Mouse (Mus musculus) lung, embryonic 14.5 days (tissue): ENCODE results near the gene Gm45785. TPM values are rescaled to one million over a fixed set of nuclear protein-coding genes. Genes with fewer than 3 reads are reported as not detected.
A peak's percentile ranks its signal among the peaks of the same experiment; 100 is the strongest.

Experiments used
- ATAC-seq: fragments of 200-750 bp; cut with Nextera tagmentation; 2 replicates; pipeline ENCODE4 v1.8.0; 2017; ENCODE audit warnings: mild to moderate bottlenecking, moderate TSS enrichment, moderate library complexity; ENCODE audit not compliant: insufficient read depth
- DNase-seq: peaks from one replicate; pipeline ENCODE4 v3.0.0-alpha.2; 2015
- H3K27ac ChIP-seq: fragments of 300-500 bp; sonication (generic); 2 replicates; pipeline ENCODE4 v1.5.1; 2014; ENCODE audit warnings: low read depth, mild to moderate bottlenecking, moderate library complexity
- H3K27me3 ChIP-seq: fragments of 300-500 bp; sonication (generic); 2 replicates; pipeline ENCODE4 v1.6.1; 2014; ENCODE audit warnings: low read length, control low read depth; ENCODE audit not compliant: insufficient read depth
- H3K36me3 ChIP-seq: fragments of 300-500 bp; sonication (generic); 2 replicates; pipeline ENCODE4 v1.6.1; 2014; ENCODE audit warnings: control low read depth; ENCODE audit not compliant: insufficient read depth
- H3K4me1 ChIP-seq: fragments of 300-500 bp; sonication (generic); 2 replicates; pipeline ENCODE4 v1.6.1; 2014; ENCODE audit warnings: antibody characterized with exemption, control low read depth; ENCODE audit not compliant: insufficient read depth
- H3K4me2 ChIP-seq: fragments of 300-500 bp; sonication (generic); 2 replicates; pipeline ENCODE4 v1.6.1; 2014; ENCODE audit warnings: mild to moderate bottlenecking
- H3K4me3 ChIP-seq: fragments of 300-500 bp; sonication (generic); 2 replicates; pipeline ENCODE4 v1.5.1; 2014; ENCODE audit warnings: low read depth, low read length
- H3K9ac ChIP-seq: fragments of 300-500 bp; sonication (generic); 2 replicates; pipeline ENCODE4 v1.6.1; 2014
- H3K9me3 ChIP-seq: fragments of 300-500 bp; sonication (generic); 2 replicates; pipeline ENCODE4 v1.6.1; 2016; ENCODE audit warnings: low read depth, low read length, control low read depth
- CTCF ChIP-seq: IDR thresholded peaks from 2 replicates; pipeline ENCODE4 v1.5.1; 2016; ENCODE audit warnings: antibody characterized with exemption, low read depth
- WGBS: fragments of 180-500 bp; shearing (Covaris S2); extraction: QIAGEN DNeasy Blood & Tissue Kit; methylation state at CpG from one replicate; pipeline ENCODE4 v1.1.7; 2014; 5-methylcytosine and 5-hydroxymethylcytosine counted together
- polyA plus RNA-seq: library from polyadenylated mRNA; unstranded; fragments of >200 nt; fragmentation: Nextera tagmentation; extraction: Ambion mirVana; gene quantifications from 2 replicates; pipeline ENCODE4 v1.2.1, GENCODE M21; 2014

The Gm45785 gene
- polyA plus RNA-seq, 1 experiment from 2014 or later, result not detected

DNA sequence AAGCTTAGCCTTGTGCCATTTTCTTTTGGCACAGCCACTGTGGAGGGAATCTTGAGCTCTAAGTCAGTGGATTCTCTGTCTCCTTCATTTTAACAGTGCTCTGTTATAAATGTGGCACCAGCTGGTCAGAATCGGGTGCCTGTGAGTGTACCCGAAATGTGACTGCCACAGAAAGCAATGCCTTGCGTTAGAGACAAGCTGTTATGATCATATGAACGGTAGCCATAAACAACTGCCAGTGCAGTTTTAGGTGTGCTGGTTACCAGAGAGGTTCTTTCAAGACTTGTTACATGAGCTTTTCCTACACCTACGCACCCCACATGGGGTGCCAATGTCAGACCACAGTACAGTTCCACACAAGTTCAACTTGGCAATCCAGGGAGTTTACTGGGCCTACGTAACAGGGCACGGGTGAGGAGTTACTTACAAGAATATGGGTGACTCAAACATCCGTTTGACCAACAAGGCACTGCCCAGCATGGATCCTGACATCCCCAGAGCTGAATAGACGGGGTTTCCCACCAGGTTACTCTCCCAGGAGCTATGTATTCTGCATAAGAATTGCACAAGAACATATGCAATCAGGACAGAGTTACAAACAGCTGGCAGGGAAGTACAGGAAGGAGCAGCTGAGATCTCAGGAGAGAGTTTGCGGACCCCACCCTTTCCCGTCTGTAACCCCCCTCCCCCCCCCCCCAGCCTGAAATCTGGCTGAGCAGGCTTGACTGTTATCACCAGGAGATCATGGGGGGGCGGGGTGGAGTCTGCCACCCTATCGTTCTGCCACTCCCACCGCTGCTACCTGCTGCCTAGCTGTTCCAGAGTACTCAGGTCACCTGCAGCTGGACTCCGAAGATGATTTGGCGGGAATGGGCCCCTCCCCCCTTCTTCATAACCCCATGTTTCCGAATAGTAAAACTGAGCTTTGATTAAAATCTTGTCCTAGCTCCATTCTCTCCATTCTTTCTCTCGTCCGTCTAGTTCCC is 15.1 kb downstream of the Gm45785 start:
- Histone ChIP-seq H3K9ac (no peak overlapping the region), H3K9me3 (no peaks in the 10 kb centered on the region), H3K36me3 (no peaks in the 10 kb centered on the region), H3K27ac (no peak overlapping the region), H3K4me3 (no peak overlapping the region), H3K4me1 (no peaks in the 10 kb centered on the region), H3K27me3 (peaks cover 7% of the 10 kb centered on the region; the same call in 1 of the 2 replicates), H3K4me2 (0 out of 2 replicates have a peak overlapping the region, but pooled peaks have one; percentile 5)
- DNase-seq (no peak), ATAC-seq (no peak)
- WGBS, result 31% methylated on average over 19 of the region's 19 CpGs
- no peak for TF ChIP-seq CTCF

DNA sequence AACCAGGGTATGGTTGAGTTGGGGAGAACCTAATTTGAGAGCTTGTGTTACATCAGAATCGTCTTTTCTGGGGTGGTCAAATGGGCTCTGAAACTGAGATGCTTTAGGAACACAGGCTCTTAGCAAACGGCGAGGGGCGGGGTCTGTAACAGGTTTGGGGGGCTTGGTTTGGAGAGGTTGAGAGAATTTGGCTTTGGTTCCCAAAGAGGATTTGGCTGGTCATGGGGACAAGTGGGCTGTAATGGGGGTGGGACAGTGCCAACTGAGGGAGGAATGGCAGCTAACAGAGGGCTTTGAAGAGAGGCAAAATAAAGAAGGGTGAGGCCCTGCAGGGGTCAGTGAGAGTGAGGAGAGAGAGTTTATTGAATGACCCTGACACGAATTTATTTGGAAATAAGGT is 16.6 kb downstream of the Gm45785 start:
- 64% methylated on average over 5 of the region's 5 CpGs for WGBS
- no peaks in the 10 kb centered on the region for H3K9me3 ChIP-seq
- H3K4me2 ChIP-seq, result no peak overlapping the region
- H3K36me3 ChIP-seq, result no peaks in the 10 kb centered on the region
- peaks cover 7% of the 10 kb centered on the region; the same call in 1 of the 2 replicates for H3K27me3 ChIP-seq
- H3K27ac ChIP-seq, result no peak overlapping the region
- H3K4me3 ChIP-seq, result no peak overlapping the region
- ATAC-seq (no peak), DNase-seq (no peak)
- H3K4me1 ChIP-seq, result no peaks in the 10 kb centered on the region
- no peak for TF ChIP-seq CTCF
- no peak overlapping the region for H3K9ac ChIP-seq

DNA sequence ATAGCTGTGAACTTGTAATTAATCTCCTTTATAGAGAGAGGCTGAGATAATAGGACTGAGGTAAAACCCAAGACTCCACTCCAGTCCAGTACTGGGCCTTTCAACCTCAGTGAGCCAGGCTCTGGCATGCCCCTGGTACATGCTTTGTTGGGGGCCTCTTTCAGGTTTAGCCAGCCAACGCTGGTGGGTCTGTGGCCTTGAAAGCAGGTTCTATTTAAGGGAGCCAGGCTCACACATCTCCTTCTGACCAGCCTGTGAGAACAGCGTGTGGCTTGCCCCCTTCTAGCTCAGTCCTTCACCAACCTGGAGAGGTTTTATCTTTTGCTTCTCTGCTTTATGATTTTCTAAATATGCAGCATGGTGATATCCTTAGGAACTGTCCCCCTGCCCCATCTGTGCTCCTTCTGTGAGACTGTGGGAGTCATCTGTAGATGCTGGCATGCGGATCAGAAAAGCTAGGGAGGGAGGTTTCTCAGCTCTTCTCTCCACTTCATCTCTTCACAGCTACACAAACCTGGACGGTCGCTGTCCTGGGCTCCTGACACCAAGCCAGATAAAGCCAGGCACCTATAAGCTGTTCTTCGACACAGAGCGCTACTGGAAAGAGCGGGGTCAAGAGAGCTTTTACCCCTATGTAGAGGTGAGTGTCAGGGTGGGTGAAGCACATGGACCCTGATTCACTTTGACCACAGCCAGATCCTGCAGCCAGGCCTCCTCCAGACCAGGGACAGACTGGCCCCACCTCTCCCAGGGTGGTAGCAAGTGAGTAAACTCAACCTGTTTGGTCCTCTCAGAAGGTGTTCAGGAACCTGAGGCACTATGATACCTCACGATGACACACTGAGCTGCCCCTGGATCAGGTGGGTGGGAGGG is 19.7 kb downstream of the Gm45785 start:
- Histone ChIP-seq H3K4me3 (no peak overlapping the region), H3K4me1 (no peaks in the 10 kb centered on the region), H3K9ac (no peak overlapping the region), H3K9me3 (no peaks in the 10 kb centered on the region), H3K4me2 (no peak overlapping the region), H3K27ac (no peak overlapping the region), H3K27me3 (peaks cover 7% of the 10 kb centered on the region; the same call in 1 of the 2 replicates), H3K36me3 (no peaks in the 10 kb centered on the region)
- DNase-seq (no peak), ATAC-seq (no peak)
- WGBS, result 67% methylated on average over 9 of the region's 9 CpGs
- no peak for TF ChIP-seq CTCF

DNA sequence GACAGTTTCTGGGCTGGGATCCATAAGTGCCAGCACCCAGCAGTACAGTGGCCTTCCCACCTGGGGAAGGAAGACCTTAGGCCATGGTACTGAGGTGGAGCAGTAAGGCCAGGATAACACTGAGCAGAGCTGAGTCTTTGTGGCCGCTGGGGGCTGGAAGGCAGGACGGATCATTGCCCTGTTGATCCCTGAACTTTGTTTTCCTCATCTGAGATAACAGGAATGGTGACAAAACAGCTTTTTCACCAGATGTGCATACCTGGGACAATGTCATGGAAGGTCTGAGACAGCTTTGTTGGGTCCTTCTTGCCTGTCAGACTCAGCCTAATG is 20.4 kb downstream of the Gm45785 start:
- H3K9me3 ChIP-seq, result no peaks in the 10 kb centered on the region
- H3K4me2 ChIP-seq, result no peak overlapping the region; the same call in 1 of the 2 replicates
- H3K27me3 ChIP-seq, result no peaks in the 10 kb centered on the region
- H3K36me3 ChIP-seq, result no peaks in the 10 kb centered on the region
- H3K27ac ChIP-seq, result no peak overlapping the region
- no peak overlapping the region for H3K9ac ChIP-seq
- H3K4me1 ChIP-seq, result no peaks in the 10 kb centered on the region
- peak; percentile 19; the same call in 1 of the 2 replicates for ATAC-seq
- no peak overlapping the region for H3K4me3 ChIP-seq
- no peak for TF ChIP-seq CTCF
- DNase-seq, result no peak
- WGBS, result 59% methylated on average over 2 of the region's 2 CpGs

DNA sequence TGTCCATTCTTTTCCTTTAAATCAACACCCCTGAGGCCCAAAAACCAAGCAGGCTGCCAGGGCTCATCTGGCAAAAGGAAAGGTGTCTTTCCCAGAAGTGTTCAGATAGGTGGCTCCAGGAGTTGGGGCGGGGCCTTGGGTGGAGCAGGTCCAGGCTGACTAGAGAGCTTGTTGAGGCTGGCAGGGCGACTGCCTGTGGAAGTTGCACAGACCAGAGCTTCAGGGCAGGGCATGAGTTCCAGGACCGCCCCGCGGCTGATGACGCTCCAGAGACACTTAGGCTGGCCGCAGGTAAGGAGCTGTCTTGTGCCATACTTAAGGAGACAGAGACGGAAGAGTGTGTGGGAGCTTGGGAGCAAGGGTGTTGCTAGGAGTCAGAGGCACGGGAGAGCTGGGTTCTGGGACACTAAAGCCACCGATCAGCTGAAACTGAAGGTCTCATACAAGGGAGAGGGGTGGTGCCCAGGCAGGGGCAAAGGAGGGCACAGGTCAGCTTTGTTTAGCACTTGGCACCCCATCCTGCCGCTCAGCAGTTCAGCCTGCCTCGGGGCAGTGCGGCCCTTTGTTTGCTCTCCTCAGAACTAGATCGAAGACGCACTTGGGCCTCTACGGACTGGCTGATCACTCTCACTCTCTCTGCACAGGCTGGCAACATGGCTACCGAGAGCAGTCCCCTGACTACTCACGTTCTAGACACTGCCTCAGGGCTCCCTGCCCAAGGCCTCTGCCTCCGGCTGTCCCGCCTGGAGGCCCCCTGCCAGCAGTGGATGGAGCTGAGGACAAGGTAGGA is 21.0 kb downstream of the Gm45785 start, which contains the start of gene Urah:
Gene Urah (plus strand): TSS at position 51 of the 790 bp plus-strand sequence.
- Histone ChIP-seq H3K9ac (no peak within 1 kb of the TSS), H3K9me3 (no peaks in the 10 kb centered on the region), H3K4me2 (peak within 1 kb of the TSS; percentile 13; the same call in 1 of the 2 replicates), H3K27ac (no peak within 1 kb of the TSS), H3K36me3 (no peaks in the 10 kb centered on the region), H3K27me3 (no peaks in the 10 kb centered on the region), H3K4me3 (no peak within 1 kb of the TSS), H3K4me1 (no peaks in the 10 kb centered on the region)
- no peak for TF ChIP-seq CTCF
- WGBS, result 40% methylated on average over 20 of the region's 20 CpGs
- ATAC-seq (peak; percentile 72; the same call in 1 of the 2 replicates), DNase-seq (peak; percentile 23)

DNA sequence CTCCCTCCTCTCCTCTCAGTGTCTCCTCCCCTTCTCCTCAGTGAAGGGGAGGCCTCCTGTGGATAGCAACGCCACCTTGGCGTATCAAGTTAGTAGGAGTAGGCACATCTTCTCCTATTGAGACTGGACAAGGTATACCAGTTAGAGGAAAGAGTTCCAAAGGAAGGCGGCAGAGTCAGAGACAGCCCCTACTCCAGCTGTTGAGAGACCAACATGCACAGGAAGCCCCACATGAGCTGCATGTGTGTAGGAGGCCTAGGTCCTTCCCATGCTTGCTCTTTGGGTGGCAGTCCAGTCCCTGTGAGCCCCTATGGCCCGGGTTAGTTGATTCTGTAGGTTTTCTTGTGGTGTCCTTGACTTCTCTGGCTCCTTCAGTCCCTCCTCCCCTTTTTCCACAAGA is 22.8 kb downstream of the Gm45785 start:
- no peaks in the 10 kb centered on the region for H3K27me3 ChIP-seq
- no peak overlapping the region for H3K4me3 ChIP-seq
- ATAC-seq (no peak), DNase-seq (no peak)
- TF ChIP-seq CTCF, result no peak
- no peaks in the 10 kb centered on the region for H3K4me1 ChIP-seq
- H3K36me3 ChIP-seq, result no peaks in the 10 kb centered on the region
- H3K27ac ChIP-seq, result no peak overlapping the region
- H3K9ac ChIP-seq, result no peak overlapping the region
- no peaks in the 10 kb centered on the region for H3K9me3 ChIP-seq
- 76% methylated on average over 4 of the region's 4 CpGs for WGBS
- H3K4me2 ChIP-seq, result no peak overlapping the region
